Mouse (Mus musculus) forebrain, embryonic 11.5 days (tissue): ENCODE results near the gene Arvcf. TPM values are rescaled to one million over a fixed set of nuclear protein-coding genes. Genes with fewer than 3 reads are reported as not detected.
A peak's percentile ranks its signal among the peaks of the same experiment; 100 is the strongest.

Experiments
- ATAC-seq: fragments of 200-750 bp; cut with Nextera tagmentation; replicated peaks from 2 replicates; pipeline ENCODE4 v1.8.0; 2017; ENCODE audit warnings: moderate TSS enrichment; ENCODE audit not compliant: low FRiP score
- DNase-seq: peaks from one replicate; pipeline ENCODE4 v3.0.0-alpha.2; 2017; ENCODE audit warnings: low spot score
- H3K27ac ChIP-seq: fragments of 300-500 bp; sonication (generic); 2 replicates; pipeline ENCODE4 v1.5.1; 2014; ENCODE audit warnings: low read depth, low read length
- H3K27me3 ChIP-seq: fragments of 300-500 bp; sonication (generic); 2 replicates; pipeline ENCODE4 v1.6.1; 2014; ENCODE audit warnings: mild to moderate bottlenecking, low read length, mixed read lengths; ENCODE audit not compliant: control insufficient read depth, insufficient read depth
- H3K36me3 ChIP-seq: fragments of 300-500 bp; sonication (generic); 2 replicates; pipeline ENCODE4 v1.6.1; 2014; ENCODE audit warnings: mild to moderate bottlenecking, low read length, moderate library complexity, mixed read lengths; ENCODE audit not compliant: control insufficient read depth, insufficient read depth
- H3K4me1 ChIP-seq: fragments of 300-500 bp; sonication (generic); replicated peaks from 2 replicates; pipeline ENCODE4 v1.6.1; 2014; ENCODE audit warnings: low read length, mixed read lengths; ENCODE audit not compliant: control insufficient read depth, insufficient read depth
- H3K4me2 ChIP-seq: fragments of 300-500 bp; sonication (generic); 2 replicates; pipeline ENCODE4 v1.6.1; 2014; ENCODE audit warnings: low read depth, mild to moderate bottlenecking, low read length, moderate library complexity, mixed read lengths; ENCODE audit not compliant: severe bottlenecking
- H3K4me3 ChIP-seq: fragments of 300-500 bp; sonication (generic); 2 replicates; pipeline ENCODE4 v1.5.1; 2014; ENCODE audit warnings: low read depth, low read length
- H3K9ac ChIP-seq: fragments of 300-500 bp; sonication (generic); 2 replicates; pipeline ENCODE4 v1.6.1; 2014; ENCODE audit warnings: low read length
- H3K9me3 ChIP-seq: fragments of 300-500 bp; sonication (generic); 2 replicates; pipeline ENCODE4 v1.6.1; 2016; ENCODE audit warnings: low read length, mixed read lengths; ENCODE audit not compliant: control insufficient read depth
- WGBS: fragments of 180-500 bp; shearing (Covaris S2); extraction: QIAGEN DNeasy Blood & Tissue Kit; methylation state at CpG from one replicate; pipeline ENCODE4 v1.1.7; 2014; 5-methylcytosine and 5-hydroxymethylcytosine counted together
- polyA plus RNA-seq: library from polyadenylated mRNA; unstranded; fragments of >200 nt; fragmentation: Nextera tagmentation; extraction: Ambion mirVana; gene quantifications from 2 replicates; pipeline ENCODE4 v1.2.1, GENCODE M21; 2014

Arvcf gene
- polyA plus RNA-seq, 1 experiment from 2014 or later: 103 TPM

- Histone ChIP-seq H3K4me1 (peaks cover 31% of the 10 kb centered on the region), H3K4me2 (no peak overlapping the region), H3K27me3 (no peaks in the 10 kb centered on the region), H3K9ac (no peak overlapping the region), H3K4me3 (no peak overlapping the region), H3K36me3 (peaks cover 28% of the 10 kb centered on the region; the same call in 1 of the 2 replicates), H3K27ac (no peak overlapping the region), H3K9me3 (no peaks in the 10 kb centered on the region)
- WGBS: 91% methylated on average over 12 of the region's 12 CpGs
- no peak for ATAC-seq
- peak; percentile 51 for DNase-seq
Observed at GRCm38 (mm10) chr16:18403285-18403684, 55.3 kb downstream of the Arvcf start.

GRCm38 (mm10) chr16:18405091-18405854 lies 57.3 kb downstream of the Arvcf start:
- Histone ChIP-seq H3K4me1 (peaks cover 18% of the 10 kb centered on the region), H3K9me3 (no peaks in the 10 kb centered on the region), H3K27me3 (no peaks in the 10 kb centered on the region), H3K36me3 (peaks cover 21% of the 10 kb centered on the region; the same call in 1 of the 2 replicates), H3K4me2 (no peak overlapping the region), H3K27ac (no peak overlapping the region), H3K4me3 (no peak overlapping the region), H3K9ac (no peak overlapping the region)
- ATAC-seq (no peak), DNase-seq (peak; percentile 49)
- 92% methylated on average over 13 of the region's 13 CpGs for WGBS

DNA sequence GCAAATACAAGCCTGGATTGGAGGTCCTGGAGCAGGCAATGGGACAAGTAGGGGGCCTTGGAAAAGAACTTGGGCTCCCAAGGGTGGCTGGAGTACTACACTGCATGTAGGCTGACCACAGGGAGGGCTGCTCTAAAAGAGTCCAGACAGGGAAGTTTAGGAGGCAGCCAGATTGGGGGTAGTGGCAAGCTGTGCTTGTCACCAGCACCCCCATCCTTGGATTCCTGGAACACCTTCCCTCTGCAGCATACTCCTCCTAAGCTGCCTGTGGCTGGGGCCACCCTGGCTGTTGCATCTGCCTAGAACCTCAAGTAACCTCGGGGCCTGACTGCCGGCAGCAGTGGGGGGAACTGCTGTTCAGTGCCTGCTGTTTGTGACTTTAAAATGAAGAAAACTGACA lies 57.9 kb downstream of the Arvcf start:
- Histone ChIP-seq H3K4me2 (no peak overlapping the region), H3K36me3 (peaks cover 21% of the 10 kb centered on the region; the same call in 1 of the 2 replicates), H3K27me3 (no peaks in the 10 kb centered on the region), H3K4me1 (peaks cover 12% of the 10 kb centered on the region), H3K4me3 (no peak overlapping the region), H3K9ac (no peak overlapping the region), H3K27ac (no peak overlapping the region), H3K9me3 (no peaks in the 10 kb centered on the region)
- DNase-seq (peak; percentile 52), ATAC-seq (no peak)
- 74% methylated on average over 2 of the region's 2 CpGs for WGBS

DNA sequence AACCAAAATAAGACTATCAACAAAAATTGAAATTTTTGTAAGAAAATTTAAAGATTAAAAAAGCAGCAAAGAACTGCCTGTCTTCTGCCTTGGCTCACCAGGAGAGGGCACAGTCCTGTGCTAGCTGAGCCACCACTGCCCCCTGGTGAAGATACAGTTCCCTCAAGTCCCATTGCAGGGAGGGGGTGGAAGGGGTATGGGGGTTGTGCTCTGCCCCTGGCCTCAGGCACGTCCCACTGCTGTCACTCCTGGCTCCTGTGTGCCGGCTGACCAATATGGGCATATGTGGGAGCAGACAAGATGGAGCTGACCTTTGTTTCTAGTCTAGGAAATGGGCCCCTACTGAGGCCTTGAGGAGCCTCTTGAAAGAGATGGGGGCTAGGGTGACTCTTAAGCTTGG lies 58.3 kb downstream of the Arvcf start:
- Histone ChIP-seq H3K4me3 (no peak overlapping the region), H3K9me3 (no peaks in the 10 kb centered on the region), H3K36me3 (peaks cover 21% of the 10 kb centered on the region; the same call in 1 of the 2 replicates), H3K27ac (no peak overlapping the region), H3K9ac (no peak overlapping the region), H3K27me3 (no peaks in the 10 kb centered on the region), H3K4me2 (no peak overlapping the region), H3K4me1 (peaks cover 10% of the 10 kb centered on the region)
- ATAC-seq (peak; percentile 62), DNase-seq (peak; percentile 67)
- 21% methylated on average over 2 of the region's 2 CpGs for WGBS

DNA sequence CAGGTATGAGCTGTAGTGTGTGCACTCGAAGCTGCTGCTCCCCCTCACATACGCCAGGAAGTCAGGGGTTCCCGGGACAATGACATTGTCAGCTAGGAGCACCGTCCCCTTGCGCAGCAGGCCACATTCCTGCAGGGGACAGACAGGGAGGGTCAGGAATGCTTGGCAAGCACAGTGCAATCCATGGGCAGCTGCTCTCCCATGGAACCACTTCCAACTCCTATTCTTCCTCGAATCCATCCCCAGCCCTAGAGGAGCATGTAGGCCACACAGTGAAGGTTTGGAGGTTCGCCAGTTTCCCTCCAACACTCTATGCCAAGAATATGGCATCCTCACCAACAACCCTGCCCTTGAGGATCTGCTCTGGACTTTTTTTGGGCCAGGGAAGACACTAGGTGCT lies 59.9 kb downstream of the Arvcf start:
- H3K4me1 ChIP-seq: peaks cover 8% of the 10 kb centered on the region; the same call in 1 of the 2 replicates
- no peaks in the 10 kb centered on the region for H3K27me3 ChIP-seq
- peaks cover 10% of the 10 kb centered on the region; the same call in 1 of the 2 replicates for H3K36me3 ChIP-seq
- no peak overlapping the region for H3K4me3 ChIP-seq
- DNase-seq (no peak), ATAC-seq (no peak)
- H3K4me2 ChIP-seq: no peak overlapping the region
- no peak overlapping the region for H3K9ac ChIP-seq
- no peak overlapping the region for H3K27ac ChIP-seq
- no peaks in the 10 kb centered on the region for H3K9me3 ChIP-seq
- 88% methylated on average over 7 of the region's 7 CpGs for WGBS

- DNase-seq (no peak), ATAC-seq (no peak)
- H3K4me3 ChIP-seq: no peak overlapping the region
- peaks cover 6% of the 10 kb centered on the region; the same call in 1 of the 2 replicates for H3K36me3 ChIP-seq
- no peak overlapping the region for H3K9ac ChIP-seq
- no peaks in the 10 kb centered on the region for H3K27me3 ChIP-seq
- no peak overlapping the region; the same call in 1 of the 2 replicates for H3K27ac ChIP-seq
- peaks cover 8% of the 10 kb centered on the region; the same call in 1 of the 2 replicates for H3K4me1 ChIP-seq
- H3K4me2 ChIP-seq: no peak overlapping the region
- WGBS: 67% methylated on average over 4 of the region's 4 CpGs
- no peaks in the 10 kb centered on the region for H3K9me3 ChIP-seq
Observed at GRCm38 (mm10) chr16:18409776-18410175, 61.8 kb downstream of the Arvcf start.

GRCm38 (mm10) chr16:18410418-18410817 lies 62.4 kb downstream of the Arvcf start:
- no peak for ATAC-seq
- Histone ChIP-seq H3K9ac (no peak overlapping the region), H3K36me3 (no peaks in the 10 kb centered on the region)

DNA sequence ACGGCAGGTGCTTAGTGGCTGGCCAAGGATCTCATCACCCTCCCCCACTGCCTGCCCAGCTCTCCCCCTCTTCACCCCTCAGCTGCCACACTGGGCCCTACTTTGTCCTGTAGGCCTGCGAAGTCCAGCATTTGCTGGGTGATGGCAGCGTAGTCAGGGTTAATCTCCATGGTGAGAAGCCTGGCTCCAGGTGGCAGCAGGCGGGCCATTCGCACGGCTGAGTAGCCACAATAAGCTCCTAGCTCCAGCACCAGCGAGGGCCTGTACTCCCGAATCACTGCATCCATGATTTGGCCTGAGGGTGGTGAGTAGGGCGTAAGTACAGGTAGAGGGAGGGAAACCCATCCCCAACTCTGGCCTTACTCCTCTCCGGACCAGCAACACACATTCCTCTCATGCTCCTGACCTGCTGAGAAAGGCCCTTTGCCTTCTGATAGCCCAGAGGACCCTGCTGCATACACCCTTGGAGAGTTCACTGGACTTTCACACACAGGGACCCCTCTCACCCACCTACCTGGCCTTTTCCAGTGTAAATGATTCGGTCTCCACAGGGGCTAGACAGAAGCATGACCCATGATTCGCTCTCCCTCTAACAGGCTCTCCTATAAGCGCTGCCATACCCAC lies 63.2 kb downstream of the Arvcf start:
- no peak overlapping the region for H3K27ac ChIP-seq
- H3K4me2 ChIP-seq: no peak overlapping the region
- H3K9me3 ChIP-seq: no peaks in the 10 kb centered on the region
- peaks cover 6% of the 10 kb centered on the region; the same call in 1 of the 2 replicates for H3K4me1 ChIP-seq
- no peak overlapping the region for H3K9ac ChIP-seq
- no peaks in the 10 kb centered on the region for H3K36me3 ChIP-seq
- no peak overlapping the region for H3K4me3 ChIP-seq
- no peaks in the 10 kb centered on the region for H3K27me3 ChIP-seq
- DNase-seq (no peak), ATAC-seq (no peak)
- WGBS: 57% methylated on average over 13 of the region's 13 CpGs

More at GRCm38 (mm10) chr16:18410418-18410817, 62.4 kb downstream of the Arvcf start:
- no peaks in the 10 kb centered on the region for H3K9me3 ChIP-seq
- 80% methylated on average over 5 of the region's 5 CpGs for WGBS
- H3K27ac ChIP-seq: no peak overlapping the region
- H3K4me1 ChIP-seq: peaks cover 7% of the 10 kb centered on the region; the same call in 1 of the 2 replicates
- H3K4me3 ChIP-seq: no peak overlapping the region
- H3K27me3 ChIP-seq: no peaks in the 10 kb centered on the region
- no peak overlapping the region for H3K4me2 ChIP-seq
- no peak for DNase-seq
